Mouse (Mus musculus): Measurements from ENCODE around the gene Atrn.
"Not testable (repeated sequence)": the region's sequence is repeated elsewhere in the genome, so short reads cannot be mapped to it uniquely, and the experiment has no call there.

The Atrn gene

DNA sequence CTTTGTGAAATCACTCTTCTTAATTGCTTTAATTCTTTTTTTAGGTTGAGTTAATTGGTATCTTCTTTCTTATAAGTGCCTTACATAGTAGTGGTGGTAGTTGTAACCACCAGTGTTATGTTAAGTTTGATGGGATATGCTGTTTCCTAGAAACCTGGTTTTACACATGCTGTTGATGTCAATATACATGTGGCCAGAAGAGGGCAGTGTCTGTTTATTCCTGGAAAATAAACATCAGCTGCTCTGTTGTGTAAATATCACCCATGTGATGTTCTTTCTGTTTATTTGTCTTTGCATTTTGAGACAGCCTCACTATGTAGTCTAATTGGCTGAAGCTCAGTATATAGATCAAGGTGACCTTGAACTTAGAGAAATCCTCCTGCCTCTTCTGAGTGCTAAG, 55.6 kb downstream of the Atrn start:
- DNase-seq (ENCODE audit: low spot score), result no peak

DNA sequence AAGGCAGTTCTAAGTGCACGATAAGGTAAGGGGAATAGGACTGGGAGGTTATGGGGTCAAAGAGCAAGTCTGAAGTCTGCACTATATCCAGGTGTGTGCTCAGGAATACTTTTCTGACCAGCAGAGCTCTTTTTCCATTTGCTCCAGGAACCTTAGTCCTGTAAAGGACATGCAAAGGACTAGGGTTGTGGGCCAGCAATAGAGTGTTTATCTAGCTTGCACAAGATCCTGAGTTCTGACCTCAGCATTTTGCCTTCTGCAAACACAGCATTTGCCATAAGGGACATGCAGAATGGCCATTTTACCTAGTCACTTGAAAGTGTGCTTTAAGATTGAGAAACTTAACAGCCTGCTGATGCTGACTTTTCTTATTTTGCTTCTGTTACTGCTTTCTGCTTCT, 58.7 kb downstream of the Atrn start:
- no peak for DNase-seq (ENCODE audit: low spot score)

GRCm38 (mm10) chr2:130971030-130971429, 64.7 kb downstream of the Atrn start:
- DNase-seq (ENCODE audit: low spot score), result no peak

- no peak for DNase-seq (ENCODE audit: low spot score)
Observed at GRCm38 (mm10) chr2:130972386-130972785, 66.1 kb downstream of the Atrn start.

- DNase-seq (ENCODE audit: low spot score), result no peak
Observed at GRCm38 (mm10) chr2:130974928-130975327, 68.6 kb downstream of the Atrn start.

GRCm38 (mm10) chr2:130977589-130977988, 71.3 kb downstream of the Atrn start:
- no peak for DNase-seq (ENCODE audit: low spot score)

GRCm38 (mm10) chr2:130978058-130978847, 72.0 kb downstream of the Atrn start:
- DNase-seq (ENCODE audit: low spot score), result no peak

DNA sequence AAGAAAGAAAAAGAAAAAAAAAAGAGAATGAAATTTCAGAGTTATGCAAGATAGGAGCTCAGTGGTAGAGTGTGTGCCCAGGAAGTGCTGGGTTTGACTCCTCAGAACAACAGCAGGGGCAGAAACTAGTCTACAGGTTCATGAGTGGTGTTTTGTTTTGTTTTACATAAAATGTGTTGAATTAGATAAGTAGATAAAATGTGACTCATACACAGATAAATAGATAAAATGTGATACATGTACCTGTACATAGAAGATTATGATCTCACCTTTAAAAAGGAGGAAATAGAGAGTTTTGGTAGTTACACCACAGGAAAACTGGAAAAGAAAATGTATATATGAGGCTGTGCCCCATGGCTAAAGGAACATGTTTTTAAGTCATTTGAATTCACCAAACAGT, 72.8 kb downstream of the Atrn start:
- no peak for DNase-seq (ENCODE audit: low spot score)

DNA sequence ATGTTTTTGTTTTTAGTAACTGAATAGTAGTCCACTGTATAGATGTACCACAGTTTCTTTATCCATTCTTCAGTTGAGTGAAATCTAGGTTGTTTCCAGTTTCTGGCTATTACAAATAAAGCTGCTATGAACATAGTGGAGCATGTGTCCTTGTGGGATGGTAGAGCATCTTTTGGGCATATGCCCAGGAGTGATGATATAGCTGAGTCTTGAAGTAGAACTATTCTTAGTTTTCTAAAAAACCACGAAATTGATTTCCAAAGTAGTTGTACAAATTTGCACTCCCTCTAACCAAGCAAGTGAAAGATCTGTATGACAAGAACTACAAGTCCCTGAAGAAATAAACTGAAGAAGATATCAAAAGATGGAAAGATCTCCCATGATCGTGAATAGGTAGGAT, 86.5 kb downstream of the Atrn start:
- DNase-seq (ENCODE audit: low spot score), result no peak

DNA sequence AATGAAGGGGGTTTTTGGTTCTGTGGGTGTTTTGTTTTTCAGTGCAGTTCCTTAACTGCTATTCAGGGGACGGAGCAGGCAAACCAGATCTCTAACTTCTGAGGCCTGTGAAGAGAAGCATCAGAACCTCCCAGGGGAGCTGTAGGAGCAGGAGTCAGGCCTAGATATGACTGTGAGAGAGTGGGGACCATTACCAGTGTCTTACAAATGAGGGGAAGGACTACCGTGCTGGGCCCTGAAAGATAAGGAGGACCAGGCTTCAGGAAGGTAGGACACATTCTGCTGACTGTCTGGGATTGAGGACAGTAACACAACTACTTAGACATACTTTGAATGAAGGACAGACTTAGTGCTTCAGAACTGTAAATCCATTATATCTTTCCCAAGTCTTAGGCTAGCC, 102.8 kb downstream of the Atrn start:
- no peak for DNase-seq (ENCODE audit: low spot score)

DNA sequence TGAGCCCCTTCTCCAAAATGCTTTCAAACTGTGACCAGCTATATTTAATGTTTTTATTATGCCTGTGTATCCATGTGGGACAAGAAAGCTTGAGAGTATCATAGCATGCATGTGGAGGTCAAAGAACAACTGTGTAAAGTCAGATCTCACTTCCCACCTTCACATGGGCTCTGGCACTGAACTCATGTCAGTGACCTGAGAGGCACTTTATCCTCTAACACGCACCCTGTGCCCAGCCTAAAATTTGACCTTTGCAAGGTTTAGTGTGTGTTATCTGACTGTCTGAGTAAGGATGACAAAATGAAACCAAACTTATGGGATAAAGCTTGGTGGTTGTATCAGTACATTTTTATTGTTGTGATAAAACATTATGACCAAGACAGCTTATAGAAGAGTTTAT, 104.3 kb downstream of the Atrn start:
- DNase-seq (ENCODE audit: low spot score), result no peak

DNA sequence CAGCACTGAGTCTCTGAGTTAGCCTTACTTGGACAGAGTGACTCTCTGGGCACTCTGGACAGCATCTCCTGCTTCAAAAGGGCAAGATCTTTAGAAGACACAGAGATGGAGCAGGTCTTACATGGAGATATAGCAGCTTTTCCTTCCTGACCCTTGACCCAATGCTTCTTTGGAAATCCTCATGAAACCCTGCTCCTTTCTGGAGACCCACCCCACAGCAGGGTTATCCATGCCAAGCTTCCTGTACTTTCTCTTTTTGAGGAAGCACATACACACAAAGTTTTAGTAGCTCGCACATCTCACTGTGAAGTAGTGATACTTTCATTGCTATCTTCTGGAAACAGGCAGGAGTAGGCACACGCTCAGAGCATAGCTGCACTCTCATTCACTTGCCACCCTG, 118.9 kb downstream of the Atrn start:
- DNase-seq (ENCODE audit: low spot score), result no peak

- DNase-seq (ENCODE audit: low spot score), result no peak
Observed at GRCm38 (mm10) chr2:131026941-131027340, 120.6 kb downstream of the Atrn start.

GRCm38 (mm10) chr2:131029065-131029935, 123.0 kb downstream of the Atrn start:
- no peak for DNase-seq (ENCODE audit: low spot score)

GRCm38 (mm10) chr2:131030561-131030960, 124.3 kb downstream of the Atrn start:
- no peak for DNase-seq (ENCODE audit: low spot score)

DNA sequence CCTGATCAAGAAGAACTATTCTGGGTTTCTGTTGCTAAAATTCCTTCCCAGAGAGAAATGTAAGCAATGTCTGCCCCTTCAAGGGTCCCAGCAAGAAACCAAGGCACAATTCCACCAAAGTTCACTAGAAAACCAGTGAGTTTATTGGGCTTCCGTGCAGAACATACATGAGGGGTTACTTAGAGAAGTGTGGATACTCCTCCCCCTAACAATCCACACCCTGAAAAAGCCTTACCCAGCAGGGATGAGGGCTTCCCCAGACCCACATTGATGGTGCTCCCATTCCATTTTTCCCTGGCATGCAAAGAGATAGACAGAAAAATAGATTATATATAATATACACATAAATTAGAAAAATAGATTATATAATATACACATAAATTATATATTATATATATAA, 124.7 kb downstream of the Atrn start:
- DNase-seq (ENCODE audit: low spot score), result no peak

DNA sequence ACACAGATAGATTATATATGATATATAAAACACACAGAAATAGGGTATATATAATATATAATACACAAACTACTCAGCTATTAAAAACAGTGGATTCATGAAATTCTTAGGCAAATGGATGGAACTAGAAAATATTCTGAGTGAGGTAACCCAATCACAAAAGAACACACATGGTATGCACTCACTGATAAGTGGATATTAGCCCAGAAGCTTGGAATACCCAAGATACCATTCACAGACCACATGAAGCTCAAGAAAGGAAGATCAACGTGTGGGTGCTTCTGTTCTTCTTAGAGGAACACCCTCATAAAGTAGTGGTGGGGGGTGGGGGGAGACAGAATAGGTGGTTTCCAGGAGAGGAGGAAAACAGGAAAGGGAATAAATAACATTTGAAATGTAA, 125.1 kb downstream of the Atrn start:
- DNase-seq (ENCODE audit: low spot score), result not testable (repeated sequence)

GRCm38 (mm10) chr2:131036343-131036742, 130.0 kb downstream of the Atrn start:
- DNase-seq (ENCODE audit: low spot score), result no peak

- no peak for DNase-seq (ENCODE audit: low spot score)
Observed at GRCm38 (mm10) chr2:131036757-131037156, 130.5 kb downstream of the Atrn start.

GRCm38 (mm10) chr2:131037226-131037990, 131.1 kb downstream of the Atrn start:
- DNase-seq (ENCODE audit: low spot score), result no peak

DNA sequence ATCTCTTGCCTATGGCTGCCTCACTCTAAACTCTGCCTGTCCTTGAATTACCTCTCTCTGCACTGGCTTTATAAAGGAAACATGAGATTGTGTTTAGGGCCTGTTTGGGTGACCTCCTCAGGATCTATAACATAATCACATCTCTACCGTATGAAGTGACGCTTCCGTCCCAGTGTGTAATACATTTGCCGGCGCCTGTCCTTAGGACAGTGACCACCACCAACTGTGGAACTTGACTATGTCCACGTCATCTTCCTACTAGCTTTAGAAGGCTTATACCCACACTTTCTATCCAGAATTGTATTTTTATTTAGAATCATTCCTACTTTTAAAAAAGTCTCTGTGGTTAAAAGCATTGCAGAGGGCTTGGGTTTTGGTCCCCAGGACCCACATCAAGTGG, 131.9 kb downstream of the Atrn start:
- DNase-seq (ENCODE audit: low spot score), result no peak

DNA sequence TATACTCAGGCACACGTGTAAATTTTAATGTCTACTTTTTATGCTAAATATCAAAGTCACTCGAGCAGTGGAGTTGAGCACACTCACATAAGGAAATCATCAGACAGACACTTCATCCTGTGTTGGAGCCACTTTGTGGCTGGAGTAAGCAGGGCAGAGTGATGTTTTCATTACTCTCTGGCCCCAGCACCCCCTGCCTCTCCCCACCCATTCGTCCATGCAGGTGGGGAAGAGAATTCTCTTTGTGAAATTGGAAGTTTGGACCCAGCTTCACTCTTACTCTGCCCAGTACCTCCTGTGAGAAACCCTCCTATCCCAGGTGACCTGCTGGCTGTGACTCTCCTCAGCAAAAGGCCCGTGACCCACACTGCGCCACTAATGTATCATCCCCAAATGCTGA, 132.4 kb downstream of the Atrn start:
- no peak for DNase-seq (ENCODE audit: low spot score)

Data from ovary, postnatal 10 days (tissue).